Mouse (Mus musculus): ENCODE data around the gene Vps33b.
"Not testable (repeated sequence)": the region's sequence is repeated elsewhere in the genome, so short reads cannot be mapped to it uniquely, and the experiment has no call there.

Vps33b gene

GRCm38 (mm10) chr7:80319846-80320496 is 50.5 kb downstream of the Vps33b start:
- DNase-seq (ENCODE audit: low spot score in 2 of 2), result no peak

GRCm38 (mm10) chr7:80323336-80323735 is 53.9 kb downstream of the Vps33b start:
- no peak for DNase-seq (ENCODE audit: low spot score in 2 of 2)

GRCm38 (mm10) chr7:80324043-80324815 is 54.8 kb downstream of the Vps33b start, which contains the start of gene Rccd1:
Gene Rccd1 (minus strand): TSS chr7:80324454.
- DNase-seq (ENCODE audit: low spot score in 2 of 2), result peak; percentile 88 to 96

GRCm38 (mm10) chr7:80324816-80325119 is 55.3 kb downstream of the Vps33b start:
- not testable (repeated sequence) for DNase-seq (ENCODE audit: low spot score in 2 of 2)

GRCm38 (mm10) chr7:80325292-80325868 is 55.9 kb downstream of the Vps33b start:
- no peak for DNase-seq (ENCODE audit: low spot score in 2 of 2)

GRCm38 (mm10) chr7:80326076-80326475 is 56.6 kb downstream of the Vps33b start:
- DNase-seq (ENCODE audit: low spot score in 2 of 2), result no peak

GRCm38 (mm10) chr7:80330278-80330677 is 60.8 kb downstream of the Vps33b start:
- DNase-seq (ENCODE audit: low spot score in 2 of 2), result no peak

GRCm38 (mm10) chr7:80331433-80331832 is 62.0 kb downstream of the Vps33b start:
- no peak for DNase-seq (ENCODE audit: low spot score in 2 of 2)

- DNase-seq (ENCODE audit: low spot score in 2 of 2), result no peak
Observed at GRCm38 (mm10) chr7:80334848-80335247, 65.4 kb downstream of the Vps33b start.

GRCm38 (mm10) chr7:80336932-80337331 is 67.5 kb downstream of the Vps33b start:
- DNase-seq (ENCODE audit: low spot score in 2 of 2), result no peak

- DNase-seq (ENCODE audit: low spot score in 2 of 2), result peak in 1 of 2 experiments; percentile 40
Observed at GRCm38 (mm10) chr7:80339371-80339770, 69.9 kb downstream of the Vps33b start.

- DNase-seq (ENCODE audit: low spot score in 2 of 2), result peak; percentile 95 to 98
Observed at GRCm38 (mm10) chr7:80339793-80340628, 70.6 kb downstream of the Vps33b start.

- peak in 1 of 2 experiments; percentile 54 for DNase-seq (ENCODE audit: low spot score in 2 of 2)
Observed at GRCm38 (mm10) chr7:80340793-80341192, 71.3 kb downstream of the Vps33b start, which contains the start of gene Unc45a. Gene Unc45a (minus strand): TSS chr7:80341005.

All from cerebellum, postnatal 4 days (tissue).